Mouse (Mus musculus): ENCODE data around the gene Atp1a1. TPM values are rescaled to one million over a fixed set of nuclear protein-coding genes. Genes with fewer than 3 reads are reported as not detected.

Atp1a1 gene
- total RNA-seq (2021): 1,000 to 10,000 TPM; 1,042 to 1,100 TPM

DNA sequence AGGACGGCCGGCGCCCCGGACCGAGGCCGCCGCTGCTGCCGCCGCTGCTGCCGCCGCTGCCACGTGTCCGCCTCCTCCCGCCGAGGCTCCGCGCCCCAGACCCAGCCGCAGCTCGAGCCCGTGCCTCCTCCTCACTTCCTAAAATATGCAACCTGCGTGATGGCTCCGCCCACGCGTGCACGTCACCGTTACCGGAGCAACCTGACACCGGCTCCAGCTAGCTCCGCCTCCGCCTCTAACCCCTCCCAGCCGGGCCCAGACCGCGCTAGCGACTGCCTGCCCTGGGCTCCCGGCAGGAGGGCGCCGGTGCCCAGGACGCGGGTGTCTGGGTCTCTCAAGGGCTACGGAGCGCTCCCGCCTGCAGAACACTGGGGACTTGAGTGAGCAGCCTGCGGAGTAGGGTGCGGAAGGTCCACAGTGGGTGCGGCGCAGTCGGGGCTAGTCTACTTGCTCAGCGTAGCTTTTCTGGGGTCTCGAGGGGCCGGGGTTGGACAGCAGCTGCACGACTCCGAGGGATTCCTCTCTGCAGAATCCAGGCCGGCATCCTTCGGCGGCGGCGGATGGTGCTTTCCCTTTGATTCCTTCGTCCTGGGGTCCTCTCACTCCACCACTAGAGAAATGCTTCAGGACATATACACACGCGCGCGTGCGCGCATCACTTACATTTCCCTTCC, at the start of gene Atp1a1:
Atp1a1 (minus strand) TSS at position 135 of the 674 bp plus-strand sequence.
- DNase-seq: peak; percentile 98

DNA sequence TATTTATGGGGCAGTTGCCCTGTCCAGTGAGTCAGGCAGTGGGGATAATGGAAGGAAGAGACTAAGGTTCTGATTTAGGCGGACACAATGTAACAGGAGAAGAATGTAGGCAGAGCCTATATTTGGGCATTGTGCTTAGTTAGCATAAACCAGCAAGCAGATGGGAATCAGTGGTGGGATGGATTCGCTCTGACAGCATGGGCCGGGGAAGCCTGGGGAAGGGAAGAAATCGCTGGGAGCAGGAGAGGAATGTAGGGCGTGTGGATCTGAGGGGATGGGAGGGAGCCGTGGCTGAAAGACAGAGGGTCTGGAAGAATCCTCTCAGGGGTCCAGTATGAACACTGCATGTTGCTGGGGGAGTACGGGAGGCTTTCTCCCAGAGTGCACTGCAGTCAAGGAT, 49.0 kb upstream of the Atp1a1 start:
- no peak for DNase-seq

DNA sequence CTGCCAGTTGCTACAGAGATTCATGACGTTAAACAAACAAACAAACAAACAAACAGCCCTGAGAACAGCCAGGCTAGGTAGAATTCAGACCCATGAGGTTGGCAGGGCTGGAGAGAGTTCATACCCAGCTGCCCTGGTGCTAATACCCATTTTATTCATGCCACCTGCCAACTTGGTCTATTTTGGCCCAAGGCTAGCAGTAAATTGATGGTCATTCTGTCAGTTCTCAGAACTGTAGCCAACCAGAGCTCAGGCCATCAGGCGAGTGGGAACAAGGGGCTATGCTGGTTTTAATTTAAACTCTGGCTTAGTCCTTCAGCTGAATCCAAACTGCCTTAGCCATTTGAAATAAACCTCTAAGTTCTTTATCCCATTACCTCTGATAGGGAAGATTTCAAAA, 48.5 kb upstream of the Atp1a1 start:
- no peak for DNase-seq

DNA sequence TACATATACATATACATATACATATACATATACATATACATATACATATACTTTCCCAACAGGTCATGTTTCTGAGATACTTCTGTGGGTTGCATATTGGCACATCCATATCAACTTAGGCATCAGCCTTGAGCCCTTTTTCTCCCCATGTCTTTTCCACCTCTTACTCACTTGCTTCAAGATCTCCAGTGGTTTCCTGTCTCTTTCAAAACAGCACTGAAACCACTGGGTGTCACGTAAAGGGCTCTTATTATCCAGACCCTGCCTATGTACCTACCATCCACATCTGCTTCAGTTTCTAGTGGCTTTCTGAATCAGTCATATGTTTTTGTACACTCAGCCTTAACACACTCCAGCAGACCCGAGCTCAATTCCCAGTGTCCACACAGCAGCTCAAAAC, 45.8 kb upstream of the Atp1a1 start:
- no peak for DNase-seq

DNA sequence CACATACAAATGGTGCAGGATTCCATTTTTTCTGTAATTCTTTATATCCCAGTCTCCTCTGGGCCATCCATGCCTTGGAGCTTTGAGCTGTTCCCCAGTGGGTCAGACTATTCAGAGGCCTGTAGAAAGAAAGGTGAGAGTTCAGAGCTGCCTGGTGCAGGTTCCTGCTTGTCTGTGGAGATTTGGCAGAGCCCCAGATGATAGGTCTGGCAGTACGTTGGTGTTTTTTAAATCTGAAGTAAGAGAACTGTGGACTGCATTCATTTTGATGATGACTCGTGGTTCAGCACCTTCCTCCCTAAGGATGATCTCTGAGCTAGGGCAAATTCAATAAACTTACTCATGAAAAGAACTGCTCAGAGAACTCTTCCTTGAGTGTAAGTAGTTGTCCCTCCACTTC, 44.8 kb upstream of the Atp1a1 start:
- no peak for DNase-seq

DNA sequence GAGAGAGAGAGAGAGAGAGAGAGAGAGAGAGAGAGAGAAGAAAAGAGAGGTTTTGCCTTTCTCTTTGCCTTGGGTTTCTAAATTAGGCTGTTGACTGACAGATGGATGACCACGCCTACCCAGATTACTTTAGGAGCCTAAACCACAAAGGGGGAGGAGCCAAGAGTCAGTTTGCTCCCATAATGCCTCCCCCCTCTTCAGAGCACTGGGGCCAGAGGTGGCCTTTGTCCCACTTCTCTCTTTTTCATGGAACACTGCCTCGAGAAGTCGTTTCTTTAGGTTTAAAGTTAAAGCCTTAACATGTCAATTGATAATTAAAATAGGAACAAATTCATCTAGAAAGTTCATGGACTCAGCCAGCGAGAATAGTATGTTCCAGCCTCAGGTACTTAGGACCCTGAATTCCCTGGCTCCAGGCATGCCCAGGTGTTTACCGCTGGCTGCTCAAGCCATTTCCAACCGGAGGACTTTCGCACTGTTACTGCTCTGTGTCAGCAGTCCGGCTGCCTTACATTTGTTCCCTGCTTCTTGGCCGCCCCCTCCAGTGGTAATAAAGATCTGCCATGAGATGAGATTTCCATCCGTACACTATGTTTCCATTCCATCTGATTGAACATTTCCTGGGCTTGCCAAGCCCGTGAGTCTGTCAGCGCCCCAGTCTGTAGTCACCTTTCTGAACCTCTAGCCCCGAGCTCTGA, 43.8 kb upstream of the Atp1a1 start:
- DNase-seq: no peak

DNA sequence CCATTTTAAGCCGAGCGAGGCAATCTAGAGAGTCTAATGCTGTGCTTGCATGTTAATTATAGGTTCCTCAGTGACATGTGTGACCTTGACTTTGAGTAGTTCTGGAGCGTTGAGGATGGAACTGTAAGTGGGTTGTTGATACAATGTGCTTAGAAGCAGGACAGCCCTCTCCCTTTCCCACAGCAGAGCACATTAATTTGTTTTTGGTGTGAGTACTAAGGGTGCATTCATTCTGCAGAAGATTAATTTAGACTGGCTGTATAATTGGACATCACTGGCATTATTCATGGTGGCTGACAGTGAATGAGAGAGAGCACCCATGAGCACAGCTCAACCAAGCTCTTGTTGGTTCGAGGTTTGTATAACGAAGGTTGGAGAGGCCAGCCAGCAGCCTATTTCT, 42.3 kb upstream of the Atp1a1 start:
- no peak for DNase-seq

DNA sequence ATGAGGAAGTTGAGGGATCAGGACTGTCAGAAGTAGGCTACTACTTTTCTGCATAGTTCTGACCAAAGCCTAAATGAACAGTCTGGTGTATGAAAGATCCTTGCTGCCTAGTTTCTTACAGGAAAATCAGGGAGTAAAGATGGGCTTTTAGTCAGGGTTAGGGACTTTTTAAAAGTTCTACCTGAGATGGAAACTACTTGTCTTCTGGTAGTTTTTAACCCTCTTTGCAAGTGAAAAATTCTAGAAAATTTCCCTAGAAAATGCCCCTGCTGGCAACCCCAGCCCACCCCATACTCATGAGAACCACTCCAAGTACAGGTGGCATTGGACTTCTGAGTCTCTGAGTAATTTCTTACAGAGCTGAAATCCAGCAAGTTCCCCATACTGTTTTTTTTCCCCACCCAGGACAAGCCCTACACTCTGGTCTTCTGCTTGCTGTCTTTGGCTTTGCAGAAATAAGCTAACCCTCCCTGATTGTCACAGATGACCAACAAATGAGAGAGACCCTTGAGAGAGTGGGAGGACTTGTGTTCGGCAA, 41.2 kb upstream of the Atp1a1 start:
- DNase-seq: no peak

DNA sequence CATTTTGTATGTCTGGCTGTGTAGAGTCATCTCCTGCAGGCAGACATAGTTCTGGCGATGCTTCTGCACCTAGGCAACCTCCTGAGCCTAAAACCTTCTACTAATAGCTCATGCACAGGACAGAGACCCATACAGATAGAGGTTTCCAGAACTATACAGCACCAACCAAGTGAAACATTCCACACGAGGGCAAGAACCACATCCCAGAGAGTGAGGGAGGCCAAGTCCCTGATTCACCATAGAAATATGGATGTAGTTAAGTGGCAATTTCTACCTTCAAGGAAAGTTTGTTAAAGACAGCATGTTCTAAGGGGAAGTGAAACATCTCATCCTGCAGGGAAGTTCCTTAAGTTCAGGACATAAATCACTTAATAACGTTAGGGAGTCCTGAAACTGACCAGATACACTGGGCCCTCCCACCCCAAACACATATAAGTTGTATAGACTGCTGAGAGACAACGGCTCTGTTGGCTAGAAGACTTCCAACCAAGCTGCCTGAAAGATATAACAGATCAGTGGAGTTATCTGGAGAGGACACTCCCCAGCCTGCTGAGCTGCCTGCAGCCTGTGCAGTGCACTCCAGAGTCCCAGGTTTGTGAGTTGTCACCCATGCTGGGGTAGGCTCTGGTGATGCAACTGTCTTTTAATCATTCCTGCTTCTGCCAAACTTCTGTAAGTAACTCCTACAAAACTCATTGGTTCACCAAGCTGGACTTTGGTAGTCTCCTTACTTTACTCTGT, 39.7 kb upstream of the Atp1a1 start:
- no peak for DNase-seq

DNA sequence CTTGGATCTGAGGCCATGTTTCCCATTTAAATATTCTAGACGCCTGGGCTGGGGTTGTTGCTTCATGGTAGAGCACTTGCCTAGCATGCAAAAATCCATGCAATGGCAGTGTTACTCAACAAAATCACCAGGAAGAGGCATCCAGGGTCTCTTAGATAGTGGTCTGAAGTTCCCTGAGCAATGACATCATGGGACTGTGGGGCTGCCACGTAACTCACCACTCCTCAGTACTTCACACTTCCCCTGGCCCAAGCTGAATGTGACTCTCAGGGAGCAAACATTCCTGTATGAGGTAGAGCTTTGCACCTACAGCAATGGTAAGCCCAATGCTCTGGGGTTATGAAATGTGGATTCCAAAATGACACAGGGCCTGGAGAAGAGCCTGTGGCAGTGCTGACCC, 38.8 kb upstream of the Atp1a1 start:
- DNase-seq: no peak

DNA sequence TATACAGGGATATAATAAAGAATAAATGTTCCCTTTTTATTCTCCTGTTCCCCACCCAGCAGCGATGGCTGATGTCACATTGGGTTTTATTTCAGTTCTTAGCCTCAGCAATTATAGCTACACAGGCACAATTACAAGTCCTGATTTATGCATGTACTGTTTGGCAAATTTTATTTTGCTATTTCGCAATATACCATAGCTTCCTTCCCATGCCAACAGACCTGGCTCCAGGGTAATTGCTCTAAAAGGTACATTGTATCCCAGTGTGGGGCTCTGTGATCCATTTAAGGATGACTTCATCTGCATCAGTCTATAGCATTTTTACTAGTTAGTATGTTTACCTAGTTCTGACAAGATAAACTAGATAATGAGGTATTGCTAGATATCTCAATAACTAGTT, 33.7 kb upstream of the Atp1a1 start:
- no peak for DNase-seq

DNA sequence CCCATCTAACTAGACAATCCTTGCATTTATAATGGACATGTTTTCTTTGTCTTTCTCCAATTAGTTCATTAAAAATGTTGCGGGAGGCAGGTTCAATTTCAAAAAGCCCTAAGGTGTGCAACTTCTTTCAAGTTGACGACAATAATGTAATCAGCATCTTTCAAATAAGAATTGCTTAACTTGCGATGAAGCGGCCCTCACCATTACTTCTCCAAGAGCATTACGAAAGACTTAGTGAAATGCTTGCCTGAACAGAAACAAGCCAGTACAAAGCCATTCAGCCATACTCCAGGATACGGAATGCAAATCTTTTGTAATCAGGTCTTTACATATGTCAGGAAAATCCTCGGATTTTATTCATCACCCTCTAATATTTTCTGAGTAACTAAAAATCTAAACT, 32.0 kb upstream of the Atp1a1 start:
- DNase-seq: no peak

DNA sequence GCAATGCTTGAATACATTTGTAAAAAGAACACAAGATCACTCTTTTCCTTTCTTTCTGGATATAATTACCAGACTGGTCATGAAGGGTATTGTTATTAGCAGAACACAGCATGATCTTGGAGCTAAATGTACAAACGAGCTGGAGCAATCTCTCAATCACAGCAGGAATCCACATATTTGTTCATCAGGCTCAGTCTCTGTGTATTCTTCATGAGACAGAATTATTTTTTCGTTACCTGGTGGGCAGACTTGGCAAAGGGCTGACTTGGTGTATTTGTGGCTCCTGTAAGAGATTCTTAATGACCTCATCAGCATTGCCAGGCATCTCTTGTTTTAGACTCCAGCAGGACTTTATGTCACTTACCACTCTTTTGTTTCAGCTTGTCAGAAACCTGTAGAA, 31.6 kb upstream of the Atp1a1 start:
- DNase-seq: no peak

DNA sequence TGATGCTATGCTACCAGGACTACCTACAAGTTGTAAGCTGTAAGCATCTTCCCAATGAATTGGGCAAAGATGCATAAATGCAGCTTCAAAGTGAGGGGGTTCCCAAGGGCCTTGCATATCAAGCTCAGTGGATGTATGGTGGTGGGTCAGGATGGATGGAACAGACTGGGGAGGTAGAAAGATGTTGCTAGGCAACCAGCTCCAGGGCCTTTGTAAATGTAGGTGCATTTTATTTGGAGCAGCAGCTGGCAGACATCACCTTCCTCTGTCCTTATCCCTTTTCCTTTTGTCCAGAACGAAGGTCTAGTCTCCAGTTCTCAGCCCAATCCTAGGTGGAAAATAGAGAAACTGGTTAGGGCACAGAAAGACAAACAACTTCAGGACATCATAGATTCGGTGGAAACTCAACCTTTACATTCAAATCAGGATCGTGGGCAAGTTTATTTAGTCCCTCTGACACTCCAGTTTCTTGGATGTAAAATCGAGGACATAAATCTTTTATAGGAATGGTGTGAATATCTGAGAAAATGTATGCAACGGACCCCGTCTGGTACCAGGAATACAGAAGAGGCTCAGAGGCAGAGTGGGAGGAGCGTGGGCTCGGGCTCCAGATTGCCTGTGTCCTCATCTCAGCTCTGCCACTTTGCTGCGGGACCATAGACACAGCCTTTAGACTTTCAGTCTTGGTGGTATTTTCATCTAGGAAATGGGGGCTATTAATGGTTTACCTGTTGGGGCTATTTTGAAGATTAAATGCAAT, 29.8 kb upstream of the Atp1a1 start:
- no peak for DNase-seq

DNA sequence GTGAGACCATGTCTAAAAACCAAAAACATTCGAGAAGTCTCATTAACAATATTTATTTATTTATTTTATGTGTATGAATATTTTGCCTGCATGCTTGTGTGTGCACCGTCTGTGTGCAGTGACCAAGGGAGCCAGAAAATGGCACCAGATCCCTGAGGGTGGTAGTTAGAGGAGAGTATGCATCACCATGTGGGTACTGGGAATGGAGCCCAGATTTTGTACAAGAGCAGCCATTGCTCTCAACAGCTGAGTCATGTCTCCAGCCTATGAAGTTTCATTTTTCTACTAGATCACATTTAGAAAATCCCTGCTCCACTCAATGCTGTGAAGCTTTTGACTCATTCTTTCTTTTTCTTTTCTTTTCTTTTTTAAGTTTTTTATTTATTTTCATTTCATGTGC, 23.8 kb upstream of the Atp1a1 start:
- no peak for DNase-seq

DNA sequence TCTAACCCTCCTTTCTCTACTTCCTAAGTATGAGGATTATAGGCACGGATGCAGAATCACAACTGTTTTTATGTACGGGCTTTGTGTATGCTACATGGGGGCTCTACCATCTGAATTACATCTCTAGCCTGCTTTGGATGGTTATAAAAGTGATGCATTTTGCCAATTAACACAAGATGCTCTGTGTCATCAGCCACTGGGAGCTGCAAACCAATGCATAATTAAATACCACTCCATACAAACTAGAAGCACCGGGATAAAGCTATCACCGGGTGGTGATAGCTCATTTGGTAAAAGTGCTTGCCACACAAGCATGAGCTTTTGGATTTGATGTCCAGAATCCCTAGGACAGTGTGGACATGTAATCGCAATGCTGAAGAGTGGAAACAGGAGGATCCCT, 19.8 kb upstream of the Atp1a1 start:
- DNase-seq: no peak

DNA sequence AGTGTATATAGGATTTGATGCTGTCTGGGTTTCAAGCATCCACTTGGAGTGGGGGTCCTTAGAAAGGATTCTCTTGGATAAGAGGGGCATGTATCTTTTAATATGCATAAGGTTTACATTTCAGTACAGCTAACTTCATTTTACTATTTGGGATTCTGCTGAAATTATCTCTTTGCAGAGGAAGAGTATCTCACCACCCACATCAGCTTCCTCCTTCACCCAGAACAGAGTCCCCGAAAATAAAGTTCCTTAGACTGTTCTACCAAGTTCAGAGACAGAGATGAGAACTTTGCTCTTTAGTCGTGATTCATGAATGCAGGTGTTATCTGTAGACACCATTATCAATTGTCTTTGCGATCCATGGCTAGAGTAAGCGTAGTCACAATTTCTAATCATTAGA, 14.5 kb upstream of the Atp1a1 start:
- no peak for DNase-seq

DNA sequence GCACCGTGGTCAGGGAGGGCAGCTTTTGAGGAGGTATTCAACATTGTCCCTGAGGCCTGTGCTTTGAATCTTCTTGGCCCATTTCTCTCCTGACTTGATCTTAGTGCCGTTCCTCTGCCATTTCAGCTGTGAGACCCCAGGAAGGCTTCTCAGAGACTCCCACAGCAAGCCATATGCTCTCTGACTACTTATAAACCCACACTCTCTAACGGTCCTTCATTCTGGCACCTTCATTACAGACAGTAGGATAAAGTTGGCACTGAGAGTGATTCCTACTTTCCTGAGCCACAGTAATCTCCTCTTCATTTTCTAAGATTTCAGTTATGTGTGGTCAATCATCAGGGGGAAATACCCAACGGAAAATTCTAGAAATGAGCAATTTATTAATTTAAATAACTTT, 14.0 kb upstream of the Atp1a1 start:
- no peak for DNase-seq

DNA sequence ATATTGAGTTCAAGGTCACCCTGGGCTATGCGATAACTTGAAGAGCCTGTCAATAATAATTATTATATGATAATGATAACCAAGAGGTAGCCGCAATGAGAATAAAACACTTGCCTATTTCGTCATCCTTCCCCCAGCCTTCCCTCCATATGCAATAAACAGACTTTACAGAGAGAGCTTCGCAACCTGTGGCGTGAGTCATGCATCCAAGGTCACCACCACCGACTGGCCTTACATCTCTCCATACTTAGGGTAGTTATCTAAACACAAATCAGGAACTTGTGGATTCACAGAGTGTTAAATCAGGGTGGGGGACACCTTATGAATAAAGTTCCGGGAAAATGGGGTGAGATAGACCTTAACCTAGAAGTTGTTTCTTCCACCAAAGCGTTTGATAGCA, 13.0 kb upstream of the Atp1a1 start:
- DNase-seq: no peak

DNA sequence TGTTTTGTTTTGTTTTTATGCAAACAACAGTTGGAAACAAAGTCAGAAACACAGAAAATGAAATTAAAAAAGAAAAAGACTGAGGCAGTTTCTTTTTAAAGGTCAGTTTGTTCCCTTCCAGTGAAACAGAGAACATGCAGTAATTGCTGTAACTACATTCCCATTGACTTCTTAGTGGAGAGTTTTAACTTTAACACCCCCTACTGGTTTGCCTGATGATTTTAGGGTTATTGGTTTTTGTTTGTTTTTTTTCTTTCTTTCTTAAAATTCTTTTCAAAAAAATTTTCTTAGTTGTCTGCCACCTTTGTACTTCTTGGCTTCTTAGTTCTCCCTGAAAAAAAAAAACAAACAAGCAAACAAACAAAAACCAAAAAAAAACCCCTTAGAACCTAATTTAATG, 12.5 kb upstream of the Atp1a1 start:
- no peak for DNase-seq

DNA sequence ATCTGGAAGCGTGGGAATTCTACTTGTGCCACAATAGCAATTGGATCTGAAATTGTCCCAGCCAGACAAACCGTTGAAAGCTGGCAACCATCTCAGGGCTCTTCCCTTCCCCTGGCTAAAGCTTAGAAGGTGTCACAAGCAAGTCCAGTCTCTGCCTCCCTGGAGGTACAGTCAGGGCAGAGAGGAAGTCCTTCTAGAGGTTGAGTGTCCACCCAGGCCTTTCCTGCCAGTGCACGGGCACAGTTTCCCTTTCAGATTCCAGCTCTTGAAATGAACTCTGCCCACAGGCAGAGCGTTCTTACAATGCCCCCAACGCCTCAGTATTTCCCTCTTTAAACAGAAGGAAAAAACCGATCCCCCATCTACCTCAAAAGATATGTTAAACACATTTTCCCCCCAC, 11.4 kb upstream of the Atp1a1 start:
- DNase-seq: no peak

DNA sequence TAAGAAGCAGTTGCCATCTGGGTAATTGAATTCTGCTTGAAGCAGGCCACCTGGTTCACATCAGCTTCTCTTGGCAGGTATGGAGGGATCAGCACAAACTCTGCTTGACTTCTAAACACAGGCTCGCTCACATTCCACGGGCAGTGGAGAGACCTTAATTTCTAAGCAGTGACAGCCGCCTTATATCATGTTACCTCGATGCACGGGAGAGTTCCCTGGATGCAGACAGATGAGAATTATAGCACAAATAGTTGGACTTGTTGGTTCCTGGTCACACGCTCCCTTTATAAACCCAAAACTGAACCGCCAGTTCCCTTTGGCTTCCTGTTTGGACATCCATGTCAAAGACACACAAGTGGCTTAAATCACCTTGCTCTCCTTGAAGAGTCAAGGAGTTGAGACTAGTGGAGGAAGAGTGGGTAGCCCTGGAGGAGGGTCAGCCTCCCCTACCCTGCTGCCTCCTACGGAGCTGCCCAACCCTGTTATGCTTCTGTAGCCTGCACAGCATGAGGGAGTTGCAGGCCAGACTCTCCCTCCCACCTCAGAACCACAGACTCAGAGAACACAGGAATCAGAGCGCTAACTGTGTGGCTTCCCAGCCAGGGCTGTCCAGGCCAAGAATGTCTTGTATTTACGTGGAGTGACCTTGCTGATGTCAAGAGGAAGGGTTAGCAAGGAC, 7.5 kb upstream of the Atp1a1 start:
- no peak for DNase-seq

Data from heart, postnatal 4 days (tissue).